8 mouse cellular contexts compared by ENCODE assay signal in the genomic region with DNA sequence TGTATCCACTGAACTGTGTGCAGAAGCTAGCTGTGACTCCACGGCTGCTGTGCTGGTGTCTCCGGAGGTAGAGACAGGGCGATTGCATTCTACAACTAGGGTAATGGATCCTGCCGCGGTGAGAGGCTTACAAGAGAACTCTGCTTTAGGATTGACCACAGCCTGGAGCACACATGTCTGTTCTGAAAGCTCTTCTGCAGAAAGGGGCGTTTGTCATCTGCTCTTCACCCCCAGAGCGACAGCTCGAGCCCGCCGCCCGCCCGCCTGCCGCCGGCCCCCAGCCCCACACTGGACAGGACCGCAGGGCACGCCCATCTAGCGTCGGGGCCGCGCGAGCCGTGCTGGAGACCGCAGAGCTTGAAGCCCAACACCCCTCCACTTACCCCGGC. TPM values are rescaled to one million over a fixed set of nuclear protein-coding genes. Genes with fewer than 3 reads are reported as not detected.
DNase-seq lines count a peak whose midpoint lies in the region; ATAC-seq and TF ChIP-seq lines count a peak whose summit lies in the region.

No protein-coding gene starts in this region.

- no peak for DNase-seq in heart, postnatal 10 days
- peak; percentile 21 for DNase-seq in lung, postnatal 25 days (ENCODE audit: low spot score)
- DNase-seq in right cerebral cortex, postnatal 25 days, result no peak
- no peak for DNase-seq in adrenal gland, adult 8-10 months
- no peak for DNase-seq in spleen, postnatal 36 days (ENCODE audit: low spot score in 2 of 2)

- 1% methylated on average over 16 of the region's 24 CpGs for WGBS in heart, embryonic 11.5 days (ENCODE audit: insufficient replicate concordance)
- 0% methylated on average over 24 of the region's 24 CpGs for WGBS in forebrain, embryonic 16.5 days

- no peak for TF ChIP-seq CTCF in ES-Bruce4 (IDR thresholded peaks at IDR 0.05; ENCODE audit: low read depth, low read length)

- no peaks in the 10 kb centered on the region for H3K27me3 ChIP-seq in heart, embryonic 11.5 days (ENCODE audit: control insufficient read depth, insufficient read depth, low read length)
- no peaks in the 10 kb centered on the region for H3K27me3 ChIP-seq in ES-Bruce4 (ENCODE audit: control insufficient read depth, insufficient read depth, low read length, poor library complexity, severe bottlenecking)
- no peaks in the 10 kb centered on the region for H3K27me3 ChIP-seq in forebrain, embryonic 16.5 days (replicated peaks; ENCODE audit: control insufficient read depth, insufficient read depth, low read length)

- peak overlapping the region; percentile 73 for H3K4me3 ChIP-seq in heart, embryonic 11.5 days (ENCODE audit: low read depth, low read length)
- peak overlapping the region; percentile 98 for H3K4me3 ChIP-seq in ES-Bruce4 (ENCODE audit: low read depth, low read length)
- peak overlapping the region; percentile 86 for H3K4me3 ChIP-seq in forebrain, embryonic 16.5 days (replicated peaks; ENCODE audit: low read length)

- H3K4me1 ChIP-seq in heart, embryonic 11.5 days (ENCODE audit: control insufficient read depth, insufficient read depth, low read length), result peaks cover 22% of the 10 kb centered on the region
- H3K4me1 ChIP-seq in ES-Bruce4 (ENCODE audit: control insufficient read depth, insufficient read depth, low read length), result no peaks in the 10 kb centered on the region
- H3K4me1 ChIP-seq in forebrain, embryonic 16.5 days (replicated peaks; ENCODE audit: control insufficient read depth, insufficient read depth, low read length), result peaks cover 23% of the 10 kb centered on the region

- peak overlapping the region; percentile 83 for H3K9ac ChIP-seq in heart, embryonic 11.5 days (ENCODE audit: low read depth, low read length)
- peak overlapping the region; percentile 85 for H3K9ac ChIP-seq in ES-Bruce4 (ENCODE audit: low read depth, poor library complexity, severe bottlenecking)
- peak overlapping the region; percentile 84 for H3K9ac ChIP-seq in forebrain, embryonic 16.5 days (replicated peaks; ENCODE audit: low read depth, low read length)

- no peaks in the 10 kb centered on the region for H3K9me3 ChIP-seq in heart, embryonic 11.5 days (replicated peaks; ENCODE audit: control insufficient read depth, low read length)
- H3K9me3 ChIP-seq in ES-Bruce4 (replicated peaks; ENCODE audit: control insufficient read depth, insufficient read depth, low read length, poor library complexity, severe bottlenecking), result no peaks in the 10 kb centered on the region
- no peaks in the 10 kb centered on the region for H3K9me3 ChIP-seq in forebrain, embryonic 16.5 days (ENCODE audit: control insufficient read depth, low read length)

- peak overlapping the region; percentile 96 for H3K27ac ChIP-seq in heart, embryonic 11.5 days (ENCODE audit: low read depth, low read length)
- peak overlapping the region; percentile 72 for H3K27ac ChIP-seq in ES-Bruce4 (ENCODE audit: insufficient read depth, low read length)
- H3K27ac ChIP-seq in forebrain, embryonic 16.5 days (ENCODE audit: low read length), result peak overlapping the region; percentile 97

- no peaks in the 10 kb centered on the region for H3K36me3 ChIP-seq in heart, embryonic 11.5 days (ENCODE audit: control insufficient read depth, insufficient read depth, low read length)
- no peaks in the 10 kb centered on the region for H3K36me3 ChIP-seq in ES-Bruce4 (ENCODE audit: control insufficient read depth, insufficient read depth, low read length, poor library complexity, severe bottlenecking)
- no peaks in the 10 kb centered on the region for H3K36me3 ChIP-seq in forebrain, embryonic 16.5 days (ENCODE audit: control insufficient read depth, insufficient read depth)

- TF ChIP-seq POLR2A in ES-Bruce4 (IDR thresholded peaks at IDR 0.05; ENCODE audit: insufficient read depth, low read length), result no peak

- peak; percentile 66 for ATAC-seq in heart, embryonic 11.5 days (replicated peaks; ENCODE audit: insufficient number of reproducible peaks, low FRiP score, low TSS enrichment)
- ATAC-seq in forebrain, embryonic 16.5 days, result peak; percentile 60

- intact Hi-C loops in heart, postnatal 10 days (cut with DNase I), result loop anchor here (2.0 kb wide), 2 partner anchors 35 to 93 kb away; no protein-coding TSS in a partner anchor

- no peak for TF ChIP-seq EP300 in ES-Bruce4 (IDR thresholded peaks at IDR 0.05; ENCODE audit: insufficient read depth, low read depth, low read length)

- peak overlapping the region; percentile 67 for H3K4me2 ChIP-seq in heart, embryonic 11.5 days
- peak overlapping the region; percentile 71 for H3K4me2 ChIP-seq in forebrain, embryonic 16.5 days (ENCODE audit: low read length)

RNA-seq across cellular contexts. Expression of gene Vps26c, which starts 0.7 kb away (rescaled TPM):
- polyA plus RNA-seq in heart, embryonic 11.5 days (2014; fragmentation: Nextera tagmentation; extraction: Ambion mirVana), result 47.4 and 54.6 TPM in 2 replicates
- total RNA-seq in heart, postnatal 10 days (2021), result 10 to 100 TPM; 28.2 to 30.9 TPM
- 38.9 and 39.5 TPM in 2 replicates for polyA plus RNA-seq in ES-Bruce4 (2011; ENCODE audit: insufficient read depth, insufficient read length, low read depth, missing spikeins)
- 85.1 and 89.6 TPM in 2 replicates for polyA plus RNA-seq in forebrain, embryonic 16.5 days (2015; fragmentation: Nextera tagmentation; extraction: Ambion mirVana)
- total RNA-seq in adrenal gland, adult 8-10 months (2022), result 10 to 100 TPM; 54.3 to 68.1 (median 64.4) TPM

RNA-seq across cellular contexts. Expression of gene Dyrk1a, which starts 43.9 kb away (rescaled TPM):
- polyA plus RNA-seq in heart, embryonic 11.5 days (2014; fragmentation: Nextera tagmentation; extraction: Ambion mirVana), result 9.0 and 11.6 TPM in 2 replicates
- 10 to 100 TPM; 86.2 to 99.2 TPM for total RNA-seq in heart, postnatal 10 days (2021)
- polyA plus RNA-seq in ES-Bruce4 (2011; ENCODE audit: insufficient read depth, insufficient read length, low read depth, missing spikeins), result 52.1 and 56.3 TPM in 2 replicates
- 12.8 TPM in 2 replicates for polyA plus RNA-seq in forebrain, embryonic 16.5 days (2015; fragmentation: Nextera tagmentation; extraction: Ambion mirVana)
- total RNA-seq in adrenal gland, adult 8-10 months (2022), result 10 to 100 TPM; 62.2 to 78.6 (median 69.6) TPM
